Mouse (Mus musculus) heart, adult 11 months (tissue): Measurements from ENCODE around the gene Gba.

ENCODE experiments used
- DNase-seq: peaks from one replicate; pipeline ENCODE4 v3.0.0; 2022

Gba gene

GRCm38 (mm10) chr3:89244158-89244981, 41.6 kb downstream of the Gba start:
- peak; percentile 95 for DNase-seq

- DNase-seq = no peak
Observed at GRCm38 (mm10) chr3:89244982-89245687, 42.4 kb downstream of the Gba start.

DNA sequence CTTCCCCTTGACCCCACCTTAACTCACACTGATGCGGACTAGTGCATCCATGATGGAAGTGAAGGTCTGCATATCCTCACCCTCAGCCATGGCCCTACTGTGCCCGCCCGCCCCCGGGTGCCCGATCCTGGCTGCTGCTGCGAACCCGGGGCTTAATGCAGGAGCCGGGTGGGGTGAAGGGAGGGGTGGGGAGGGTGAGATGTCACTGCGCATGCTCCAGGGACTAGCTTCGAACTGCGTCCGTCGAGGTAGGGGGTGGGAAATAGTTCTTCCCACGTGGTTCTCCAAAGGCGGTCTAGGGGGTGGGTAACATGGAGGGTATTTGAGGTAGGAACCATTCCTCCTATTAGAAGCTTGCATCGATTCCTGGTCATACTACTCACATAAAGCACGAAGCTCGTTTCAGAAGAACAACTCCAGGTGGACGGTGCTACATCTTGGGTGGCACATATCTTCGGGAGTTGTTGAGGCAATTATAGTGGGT, 43.0 kb downstream of the Gba start, which contains the start of gene Krtcap2:
TSS of gene Krtcap2 (plus strand) at position 279 of the 484 bp plus-strand sequence.
- peak; percentile 98 for DNase-seq

- peak; percentile 99 for DNase-seq
Observed at GRCm38 (mm10) chr3:89246261-89247100, 43.8 kb downstream of the Gba start, which contains the start of gene Trim46. Gene Trim46 (minus strand): TSS chr3:89246309.

DNA sequence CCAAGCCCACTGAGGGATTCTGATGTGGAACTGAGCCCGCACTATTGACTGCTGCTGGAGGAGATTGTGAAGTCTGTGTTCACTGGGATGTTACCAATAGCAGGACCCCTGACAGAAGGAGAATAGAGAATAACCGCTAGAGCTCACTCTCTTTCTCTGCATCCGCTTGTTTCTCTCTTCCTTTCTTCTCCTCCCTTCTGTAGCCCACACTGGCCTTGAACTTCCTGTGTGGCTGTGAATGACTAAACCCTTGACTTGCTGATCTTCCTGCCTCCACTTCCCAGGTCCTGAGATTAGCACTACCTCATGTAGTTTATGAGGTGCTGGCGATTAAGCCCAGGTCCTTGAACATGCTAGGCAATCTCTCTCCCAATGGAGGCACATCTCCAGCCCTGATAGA, 44.7 kb downstream of the Gba start:
- DNase-seq = no peak

- peak; percentile 98 for DNase-seq
Observed at GRCm38 (mm10) chr3:89250435-89251040, 47.8 kb downstream of the Gba start.

GRCm38 (mm10) chr3:89251365-89251895, 48.7 kb downstream of the Gba start:
- DNase-seq = peak; percentile 99

DNA sequence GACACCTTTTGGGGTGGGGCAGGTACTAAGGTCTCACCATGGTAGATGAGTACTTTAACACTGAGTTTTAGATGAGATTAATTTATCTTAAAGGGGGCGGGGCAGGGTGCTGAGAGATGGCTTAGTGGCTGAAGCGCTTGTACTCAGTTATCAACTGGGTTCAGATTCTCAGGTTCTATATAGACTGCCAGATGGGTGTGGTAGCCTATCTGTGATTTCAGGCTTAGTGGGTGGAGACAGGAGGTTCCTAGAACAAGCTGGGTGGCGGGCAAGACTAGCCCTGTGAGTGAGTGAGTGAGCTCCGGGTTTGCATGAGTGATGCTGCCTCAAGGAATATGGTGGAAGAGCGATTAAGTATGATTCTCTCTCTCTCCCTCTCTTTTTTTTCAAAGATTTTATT, 52.3 kb downstream of the Gba start:
- DNase-seq = no peak

GRCm38 (mm10) chr3:89256177-89256576, 53.4 kb downstream of the Gba start:
- DNase-seq = peak; percentile 97
